Mouse (Mus musculus) small intestine, adult 2 months (tissue): Measurements from ENCODE around the gene Usmg5.

Experiments used
- CTCF ChIP-seq: fragments of 200-500 bp; IDR thresholded peaks from 2 replicates; pipeline ENCODE4 v1.5.1; 2012; ENCODE audit warnings: low read depth, mild to moderate bottlenecking, control low read depth, inconsistent platforms, low read length, moderate library complexity, mixed read lengths; ENCODE audit not compliant: insufficient replicate concordance, insufficient read length; ENCODE audit errors: extremely low read depth
- POLR2A ChIP-seq: fragments of 200-500 bp; IDR thresholded peaks from 2 replicates; pipeline ENCODE4 v1.6.1; 2012; ENCODE audit warnings: low read depth, mild to moderate bottlenecking, control low read depth, inconsistent platforms, low read length, moderate library complexity

DNA sequence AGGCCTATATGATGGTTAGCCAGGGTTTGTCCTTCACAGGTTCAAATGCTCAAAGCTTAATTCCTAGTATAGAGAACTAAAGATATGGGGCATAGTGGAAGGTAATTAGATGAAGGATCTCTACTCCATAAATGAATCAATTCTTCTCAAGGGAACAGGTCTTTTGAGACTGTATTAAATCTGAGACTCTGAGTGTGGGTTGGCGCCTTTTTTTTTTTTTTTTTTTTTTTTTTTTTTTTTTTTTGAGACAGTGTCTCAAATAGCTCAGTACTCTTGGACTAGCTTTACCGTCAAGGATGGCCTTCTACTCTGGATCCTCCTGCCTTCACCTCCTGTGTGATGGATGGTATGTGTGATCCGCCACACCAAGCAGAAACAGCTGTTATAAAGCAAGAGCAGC lies 53.9 kb downstream of the Usmg5 start:
- TF ChIP-seq POLR2A: no peak
- no peak for TF ChIP-seq CTCF
